Mouse (Mus musculus) lung, embryonic 14.5 days (tissue): ENCODE data around the gene Frmd4b. TPM values are rescaled to one million over a fixed set of nuclear protein-coding genes. Genes with fewer than 3 reads are reported as not detected.

Source experiments
- ATAC-seq: fragments of 200-750 bp; cut with Nextera tagmentation; 2 replicates; pipeline ENCODE4 v1.8.0; 2017; ENCODE audit warnings: mild to moderate bottlenecking, moderate TSS enrichment, moderate library complexity; ENCODE audit not compliant: insufficient read depth
- DNase-seq: peaks from one replicate; pipeline ENCODE4 v3.0.0-alpha.2; 2015
- H3K27ac ChIP-seq: fragments of 300-500 bp; sonication (generic); 2 replicates; pipeline ENCODE4 v1.5.1; 2014; ENCODE audit warnings: low read depth, mild to moderate bottlenecking, moderate library complexity
- H3K27me3 ChIP-seq: fragments of 300-500 bp; sonication (generic); 2 replicates; pipeline ENCODE4 v1.6.1; 2014; ENCODE audit warnings: low read length, control low read depth; ENCODE audit not compliant: insufficient read depth
- H3K36me3 ChIP-seq: fragments of 300-500 bp; sonication (generic); 2 replicates; pipeline ENCODE4 v1.6.1; 2014; ENCODE audit warnings: control low read depth; ENCODE audit not compliant: insufficient read depth
- H3K4me1 ChIP-seq: fragments of 300-500 bp; sonication (generic); 2 replicates; pipeline ENCODE4 v1.6.1; 2014; ENCODE audit warnings: antibody characterized with exemption, control low read depth; ENCODE audit not compliant: insufficient read depth
- H3K4me2 ChIP-seq: fragments of 300-500 bp; sonication (generic); 2 replicates; pipeline ENCODE4 v1.6.1; 2014; ENCODE audit warnings: mild to moderate bottlenecking
- H3K4me3 ChIP-seq: fragments of 300-500 bp; sonication (generic); 2 replicates; pipeline ENCODE4 v1.5.1; 2014; ENCODE audit warnings: low read depth, low read length
- H3K9ac ChIP-seq: fragments of 300-500 bp; sonication (generic); 2 replicates; pipeline ENCODE4 v1.6.1; 2014
- H3K9me3 ChIP-seq: fragments of 300-500 bp; sonication (generic); 2 replicates; pipeline ENCODE4 v1.6.1; 2016; ENCODE audit warnings: low read depth, low read length, control low read depth
- CTCF ChIP-seq: IDR thresholded peaks from 2 replicates; pipeline ENCODE4 v1.5.1; 2016; ENCODE audit warnings: antibody characterized with exemption, low read depth
- WGBS: fragments of 180-500 bp; shearing (Covaris S2); extraction: QIAGEN DNeasy Blood & Tissue Kit; methylation state at CpG from one replicate; pipeline ENCODE4 v1.1.7; 2014; 5-methylcytosine and 5-hydroxymethylcytosine counted together
- polyA plus RNA-seq: library from polyadenylated mRNA; unstranded; fragments of >200 nt; fragmentation: Nextera tagmentation; extraction: Ambion mirVana; gene quantifications from 2 replicates; pipeline ENCODE4 v1.2.1, GENCODE M21; 2014

Gene Frmd4b
- polyA plus RNA-seq, 1 experiment from 2014 or later: 20.8 TPM

GRCm38 (mm10) chr6:97458358-97458757 lies 159.0 kb downstream of the Frmd4b start:
- no peaks in the 10 kb centered on the region for H3K36me3 ChIP-seq
- WGBS: 51% methylated on average over 9 of the region's 9 CpGs
- no peaks in the 10 kb centered on the region for H3K27me3 ChIP-seq
- no peak overlapping the region for H3K9ac ChIP-seq
- peak overlapping the region; percentile 31; the same call in 1 of the 2 replicates for H3K27ac ChIP-seq
- TF ChIP-seq CTCF: no peak
- no peaks in the 10 kb centered on the region for H3K4me1 ChIP-seq
- H3K4me2 ChIP-seq: peak overlapping the region; percentile 34
- ATAC-seq (no peak), DNase-seq (no peak)
- no peaks in the 10 kb centered on the region for H3K9me3 ChIP-seq
- peak overlapping the region; percentile 21 for H3K4me3 ChIP-seq

GRCm38 (mm10) chr6:97457954-97458353 lies 159.4 kb downstream of the Frmd4b start:
- DNase-seq (peak; percentile 38), ATAC-seq (peak; percentile 73)
- no peak overlapping the region; the same call in 1 of the 2 replicates for H3K27ac ChIP-seq
- no peaks in the 10 kb centered on the region for H3K36me3 ChIP-seq
- 11% methylated on average over 3 of the region's 3 CpGs for whole genome bisulfite sequencing
- no peak overlapping the region for H3K9ac ChIP-seq
- no peaks in the 10 kb centered on the region for H3K4me1 ChIP-seq
- H3K9me3 ChIP-seq: no peaks in the 10 kb centered on the region
- no peak for TF ChIP-seq CTCF
- peak overlapping the region; percentile 21; the same call in 1 of the 2 replicates for H3K4me3 ChIP-seq
- H3K27me3 ChIP-seq: no peaks in the 10 kb centered on the region
- peak overlapping the region; percentile 40 for H3K4me2 ChIP-seq

- no peaks in the 10 kb centered on the region for H3K27me3 ChIP-seq
- no peak overlapping the region; the same call in 1 of the 2 replicates for H3K27ac ChIP-seq
- no peaks in the 10 kb centered on the region for H3K9me3 ChIP-seq
- peak; percentile 34 for DNase-seq
- no peak overlapping the region for H3K9ac ChIP-seq
- no peaks in the 10 kb centered on the region for H3K4me1 ChIP-seq
- no peak for ATAC-seq
- TF ChIP-seq CTCF: no peak
- 27% methylated on average over 2 of the region's 2 CpGs for WGBS
- peak overlapping the region; percentile 40; the same call in 1 of the 2 replicates for H3K4me2 ChIP-seq
- no peak overlapping the region; the same call in 1 of the 2 replicates for H3K4me3 ChIP-seq
- H3K36me3 ChIP-seq: no peaks in the 10 kb centered on the region
Measured at GRCm38 (mm10) chr6:97457210-97457609, 160.1 kb downstream of the Frmd4b start.

DNA sequence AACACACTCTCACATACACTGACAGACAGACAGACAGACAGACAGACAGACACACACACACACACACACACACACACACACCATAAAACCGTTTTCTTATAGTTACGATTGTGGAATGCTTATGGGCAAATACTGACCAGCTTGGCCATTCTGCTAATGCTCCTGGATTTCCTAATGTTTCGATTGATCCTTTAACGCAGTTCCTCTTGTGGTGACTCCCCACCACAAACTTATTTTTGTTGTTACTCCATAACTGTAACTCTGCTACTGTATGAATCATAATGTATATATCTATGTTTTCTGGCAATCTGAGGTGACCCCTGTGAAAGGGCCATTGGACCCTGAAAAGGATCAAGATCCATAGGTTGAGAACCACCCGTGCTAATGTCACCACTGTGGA lies 165.1 kb downstream of the Frmd4b start:
- TF ChIP-seq CTCF: no peak
- Histone ChIP-seq H3K4me2 (no peak overlapping the region), H3K9ac (no peak overlapping the region), H3K9me3 (no peaks in the 10 kb centered on the region), H3K4me3 (no peak overlapping the region), H3K4me1 (no peaks in the 10 kb centered on the region), H3K36me3 (no peaks in the 10 kb centered on the region), H3K27ac (no peak overlapping the region), H3K27me3 (no peaks in the 10 kb centered on the region)
- DNase-seq: no peak
- no peak for ATAC-seq
- WGBS: 81% methylated on average over 5 of the region's 5 CpGs

GRCm38 (mm10) chr6:97449806-97450205 lies 167.5 kb downstream of the Frmd4b start:
- Histone ChIP-seq H3K36me3 (no peaks in the 10 kb centered on the region), H3K27me3 (no peaks in the 10 kb centered on the region), H3K27ac (no peak overlapping the region), H3K4me1 (no peaks in the 10 kb centered on the region), H3K9me3 (no peaks in the 10 kb centered on the region), H3K9ac (no peak overlapping the region), H3K4me2 (no peak overlapping the region), H3K4me3 (no peak overlapping the region)
- DNase-seq (no peak), ATAC-seq (no peak)
- TF ChIP-seq CTCF: no peak
- WGBS: 88% methylated on average over 2 of the region's 2 CpGs

DNA sequence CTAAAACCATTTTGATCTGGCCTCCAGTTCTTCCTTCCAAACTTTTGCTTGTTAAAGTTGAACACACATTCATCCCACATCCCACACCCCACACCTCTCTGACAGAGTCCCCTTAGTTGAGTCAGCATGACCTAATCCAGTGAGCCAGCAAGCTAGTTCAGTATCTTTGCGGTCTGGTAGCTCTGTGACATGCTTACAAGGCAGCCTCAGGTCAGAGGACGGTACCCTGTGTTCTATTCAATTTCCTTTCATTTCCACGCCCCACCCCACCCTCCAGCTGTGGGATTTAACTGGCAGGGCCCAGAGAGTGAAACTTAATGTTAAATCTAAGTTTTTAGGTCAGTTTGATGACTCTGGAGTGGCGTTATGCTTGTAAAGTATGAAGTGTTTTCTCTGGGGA lies 170.3 kb downstream of the Frmd4b start:
- Histone ChIP-seq H3K4me2 (no peak overlapping the region), H3K9ac (no peak overlapping the region), H3K4me3 (no peak overlapping the region), H3K4me1 (no peaks in the 10 kb centered on the region), H3K27me3 (no peaks in the 10 kb centered on the region), H3K36me3 (no peaks in the 10 kb centered on the region), H3K27ac (no peak overlapping the region), H3K9me3 (no peaks in the 10 kb centered on the region)
- WGBS: 62% methylated on average over 4 of the region's 4 CpGs
- ATAC-seq (no peak), DNase-seq (no peak)
- no peak for TF ChIP-seq CTCF

DNA sequence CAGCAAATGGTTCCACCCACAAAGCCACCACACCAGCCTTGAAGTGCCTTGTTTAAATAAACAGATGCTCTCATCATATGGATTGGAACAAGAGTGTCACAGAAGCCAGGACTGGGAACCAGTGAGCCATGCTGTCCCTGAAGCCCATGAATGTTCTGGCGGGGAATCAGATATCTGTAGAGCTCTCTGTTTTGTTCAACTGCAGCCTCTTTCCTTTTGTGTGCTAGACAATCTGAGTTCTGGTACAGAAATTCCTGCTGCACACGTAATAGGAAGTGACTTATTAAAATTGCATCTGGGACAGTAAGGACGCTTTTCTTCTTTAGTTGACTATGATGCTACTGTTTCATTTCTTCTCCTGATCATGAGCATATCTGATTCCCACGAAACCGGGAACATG lies 173.2 kb downstream of the Frmd4b start:
- Histone ChIP-seq H3K4me1 (no peaks in the 10 kb centered on the region), H3K27ac (no peak overlapping the region), H3K9me3 (no peaks in the 10 kb centered on the region), H3K4me3 (no peak overlapping the region), H3K36me3 (no peaks in the 10 kb centered on the region), H3K27me3 (no peaks in the 10 kb centered on the region), H3K9ac (no peak overlapping the region), H3K4me2 (no peak overlapping the region)
- ATAC-seq (no peak), DNase-seq (no peak)
- WGBS: 78% methylated on average over 5 of the region's 5 CpGs
- TF ChIP-seq CTCF: no peak

- Histone ChIP-seq H3K4me2 (no peak overlapping the region), H3K9me3 (no peaks in the 10 kb centered on the region), H3K4me1 (no peaks in the 10 kb centered on the region), H3K4me3 (no peak overlapping the region), H3K36me3 (no peaks in the 10 kb centered on the region), H3K27me3 (no peaks in the 10 kb centered on the region), H3K9ac (no peak overlapping the region), H3K27ac (no peak overlapping the region)
- DNase-seq (peak; percentile 53), ATAC-seq (no peak)
- 38% methylated on average over 4 of the region's 4 CpGs for WGBS
- no peak for TF ChIP-seq CTCF
Measured at GRCm38 (mm10) chr6:97443522-97443921, 173.8 kb downstream of the Frmd4b start.
